Mouse (Mus musculus): ENCODE data around the gene Brd7.

The Brd7 gene

DNA sequence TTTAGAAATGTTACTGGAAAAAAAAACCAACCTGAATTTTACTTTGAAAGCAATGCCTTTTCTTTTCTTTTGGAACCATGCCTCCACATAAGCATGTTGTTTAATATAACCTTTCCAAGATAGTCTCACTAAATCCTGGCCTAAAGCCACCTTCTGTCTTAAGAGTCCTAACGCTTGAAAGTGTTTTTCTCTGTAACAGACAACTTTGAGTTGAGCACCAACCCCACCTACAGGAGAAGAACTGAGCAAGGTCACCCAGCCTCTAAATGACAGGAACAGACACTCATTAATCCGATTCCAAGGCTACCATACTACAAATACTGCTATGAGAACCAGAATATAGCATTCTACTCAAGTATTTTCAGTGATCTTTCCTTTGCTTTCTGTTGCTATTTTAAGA, 12.9 kb downstream of the Brd7 start:
- DNase-seq: no peak

DNA sequence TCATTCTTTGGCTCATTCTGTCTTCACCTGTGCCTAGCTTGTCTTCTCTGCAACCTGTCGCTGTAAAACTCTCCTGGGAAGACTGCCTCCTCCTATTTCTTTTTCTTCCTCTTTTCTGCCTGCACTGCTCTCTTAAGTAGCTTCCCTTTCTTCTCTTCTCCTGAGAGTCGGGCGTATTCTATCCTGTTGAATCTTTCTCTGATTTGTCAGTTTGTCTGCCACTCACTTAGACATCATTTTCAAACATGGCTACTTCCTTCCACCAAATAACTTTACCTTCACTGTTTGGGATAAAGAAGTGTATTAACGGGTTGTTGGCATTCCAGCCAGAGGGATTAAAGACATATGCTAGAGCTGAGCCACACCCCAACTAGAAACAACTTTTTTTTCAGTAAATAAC, 20.0 kb downstream of the Brd7 start:
- no peak for DNase-seq

DNA sequence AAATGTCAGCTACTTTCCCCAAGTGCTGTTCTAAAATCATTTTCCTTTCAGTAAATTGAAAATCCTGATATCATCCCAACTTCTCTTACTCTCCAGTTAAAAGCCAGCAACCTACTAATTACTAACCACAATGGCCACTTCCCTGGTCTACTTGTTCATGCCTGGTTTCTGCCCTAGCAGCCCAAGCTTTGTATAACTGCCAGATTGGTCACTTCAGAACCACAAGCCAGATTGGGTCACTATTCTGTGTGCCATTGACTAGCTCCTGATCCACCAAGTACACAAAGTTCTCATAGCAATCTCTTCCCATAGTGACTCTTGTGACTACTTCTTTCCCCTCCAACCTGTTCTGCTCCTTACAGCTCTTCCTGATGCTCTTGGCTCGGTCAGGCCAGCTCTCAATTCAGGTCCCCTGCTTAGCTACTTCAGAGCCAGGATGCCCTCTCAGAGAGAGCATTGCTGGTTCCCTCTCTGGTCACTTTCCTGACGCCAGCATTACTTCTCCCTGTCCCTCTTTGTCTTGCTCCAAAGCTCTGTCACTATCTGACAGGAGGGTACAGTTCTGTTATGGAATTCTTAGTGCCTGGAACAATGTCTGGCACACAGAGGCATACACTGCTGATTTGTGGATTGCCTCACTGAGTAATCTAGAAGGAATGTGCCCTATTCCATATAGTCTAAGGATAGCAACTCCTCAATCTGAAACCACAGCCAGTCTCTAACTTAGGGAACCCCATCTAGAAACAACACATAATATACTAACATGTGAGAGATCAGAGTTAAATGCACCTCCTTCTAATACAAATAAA, 21.9 kb downstream of the Brd7 start:
- no peak for DNase-seq

- DNase-seq: no peak
Measured at GRCm38 (mm10) chr8:88339221-88339620, 22.8 kb downstream of the Brd7 start.

- no peak for DNase-seq
Measured at GRCm38 (mm10) chr8:88334975-88335374, 27.0 kb downstream of the Brd7 start.

- no peak for DNase-seq
Measured at GRCm38 (mm10) chr8:88334384-88334783, 27.6 kb downstream of the Brd7 start.

DNA sequence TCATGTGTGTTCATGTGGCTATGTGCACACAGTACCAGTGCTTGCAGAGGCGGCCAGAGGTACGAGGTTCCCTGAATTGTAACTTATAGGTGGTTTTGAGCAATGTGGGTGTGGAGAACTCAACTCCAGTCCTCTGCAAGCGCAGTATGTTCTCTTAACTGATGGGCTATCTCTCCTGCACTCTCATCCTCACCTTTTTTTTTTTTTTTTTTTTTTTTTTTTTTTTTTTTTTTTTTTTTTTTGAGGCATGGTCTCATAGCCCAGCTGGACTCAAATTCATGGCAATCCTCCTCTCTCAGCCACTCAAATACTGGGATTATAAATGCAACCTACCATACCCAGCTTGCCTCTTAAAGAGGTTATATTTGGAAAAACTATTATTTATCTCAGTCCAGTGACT, 31.2 kb downstream of the Brd7 start:
- no peak for DNase-seq

- no peak for DNase-seq
Measured at GRCm38 (mm10) chr8:88328689-88329088, 33.3 kb downstream of the Brd7 start.

DNA sequence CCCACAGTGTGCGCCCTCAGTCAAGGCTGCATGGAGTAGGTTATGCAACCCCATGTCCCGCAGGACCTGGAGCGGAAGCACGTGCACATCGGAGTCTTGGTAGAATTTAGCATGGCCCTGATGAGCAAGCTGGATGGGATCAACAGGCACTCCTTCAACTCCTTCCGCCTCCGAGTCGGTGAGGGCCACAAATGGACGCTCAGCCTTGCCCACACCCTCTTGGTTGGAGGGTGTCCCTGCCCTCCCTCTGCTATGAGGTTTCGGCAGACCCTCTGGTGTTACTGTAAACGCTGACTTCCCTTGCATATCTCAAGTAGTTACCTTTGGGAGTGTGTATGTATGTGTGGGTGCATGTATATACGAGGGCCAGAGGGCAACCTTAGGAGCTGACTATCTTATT, 35.7 kb downstream of the Brd7 start:
- no peak for DNase-seq

- DNase-seq: no peak
Measured at GRCm38 (mm10) chr8:88325795-88326194, 36.2 kb downstream of the Brd7 start.

GRCm38 (mm10) chr8:88325251-88325650, 36.7 kb downstream of the Brd7 start:
- DNase-seq: no peak

- DNase-seq: no peak
Measured at GRCm38 (mm10) chr8:88324760-88325159, 37.2 kb downstream of the Brd7 start.

- DNase-seq: no peak
Measured at GRCm38 (mm10) chr8:88323523-88323922, 38.5 kb downstream of the Brd7 start.

- DNase-seq: no peak
Measured at GRCm38 (mm10) chr8:88321387-88321786, 40.6 kb downstream of the Brd7 start.

DNA sequence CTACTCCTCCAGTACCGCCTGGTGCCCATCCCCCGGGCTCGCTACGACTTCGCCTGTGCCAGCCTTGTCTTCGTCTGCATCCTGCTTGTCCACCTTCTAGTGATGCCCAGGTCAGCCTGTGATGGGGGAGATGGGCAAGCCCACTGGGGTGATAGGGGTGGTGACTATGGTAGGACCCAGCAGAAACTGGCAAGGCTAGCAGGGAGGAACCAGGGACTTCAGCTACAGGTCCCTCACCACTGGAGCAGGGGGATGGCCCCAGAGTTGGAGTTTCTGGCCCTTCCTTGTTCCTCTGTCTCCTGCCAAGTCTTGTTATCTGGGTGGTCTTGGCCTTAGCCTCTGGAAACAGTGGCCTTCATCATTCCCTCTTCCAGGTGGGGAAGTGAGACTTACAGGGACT, 41.9 kb downstream of the Brd7 start:
- DNase-seq: no peak

DNA sequence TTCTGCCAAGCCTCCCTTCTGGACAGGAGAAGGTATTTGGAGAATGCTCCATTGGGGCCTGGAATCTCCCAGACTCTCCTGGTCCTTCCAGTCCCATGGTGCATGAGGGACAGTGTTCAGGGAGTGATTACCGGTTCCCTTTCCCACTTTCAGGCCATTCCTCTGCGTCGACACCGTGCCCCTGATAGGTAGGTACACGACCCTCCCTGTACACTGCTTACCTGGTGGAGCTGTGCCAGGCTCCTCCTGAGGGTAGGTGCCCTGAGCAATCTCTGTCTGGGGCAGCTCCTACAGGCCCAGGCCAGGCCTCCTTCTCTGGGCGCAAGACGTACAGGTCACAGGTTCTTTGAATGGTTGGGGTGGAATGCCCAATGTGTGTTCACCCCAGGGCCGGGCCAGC, 43.8 kb downstream of the Brd7 start:
- no peak for DNase-seq

DNA sequence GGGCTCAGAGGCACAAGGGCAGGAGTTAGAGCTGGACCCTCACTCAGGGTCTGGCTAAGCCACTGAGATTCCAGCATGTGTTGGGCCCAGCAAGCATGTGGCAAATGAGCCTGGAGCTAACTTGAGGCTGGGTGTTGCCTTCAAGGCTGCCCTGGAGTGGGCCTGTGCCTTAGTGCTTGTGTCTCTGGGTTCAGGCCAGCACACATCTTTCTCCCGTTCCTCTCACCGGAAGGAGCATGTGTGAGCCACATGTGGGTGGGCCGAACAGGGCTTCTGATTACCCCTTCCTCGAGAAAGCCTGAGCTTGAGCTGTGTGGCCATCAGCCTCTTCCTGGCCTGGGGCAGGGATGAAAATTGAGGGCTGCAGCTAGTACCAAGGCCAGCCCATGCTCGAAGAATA, 44.7 kb downstream of the Brd7 start:
- DNase-seq: no peak

DNA sequence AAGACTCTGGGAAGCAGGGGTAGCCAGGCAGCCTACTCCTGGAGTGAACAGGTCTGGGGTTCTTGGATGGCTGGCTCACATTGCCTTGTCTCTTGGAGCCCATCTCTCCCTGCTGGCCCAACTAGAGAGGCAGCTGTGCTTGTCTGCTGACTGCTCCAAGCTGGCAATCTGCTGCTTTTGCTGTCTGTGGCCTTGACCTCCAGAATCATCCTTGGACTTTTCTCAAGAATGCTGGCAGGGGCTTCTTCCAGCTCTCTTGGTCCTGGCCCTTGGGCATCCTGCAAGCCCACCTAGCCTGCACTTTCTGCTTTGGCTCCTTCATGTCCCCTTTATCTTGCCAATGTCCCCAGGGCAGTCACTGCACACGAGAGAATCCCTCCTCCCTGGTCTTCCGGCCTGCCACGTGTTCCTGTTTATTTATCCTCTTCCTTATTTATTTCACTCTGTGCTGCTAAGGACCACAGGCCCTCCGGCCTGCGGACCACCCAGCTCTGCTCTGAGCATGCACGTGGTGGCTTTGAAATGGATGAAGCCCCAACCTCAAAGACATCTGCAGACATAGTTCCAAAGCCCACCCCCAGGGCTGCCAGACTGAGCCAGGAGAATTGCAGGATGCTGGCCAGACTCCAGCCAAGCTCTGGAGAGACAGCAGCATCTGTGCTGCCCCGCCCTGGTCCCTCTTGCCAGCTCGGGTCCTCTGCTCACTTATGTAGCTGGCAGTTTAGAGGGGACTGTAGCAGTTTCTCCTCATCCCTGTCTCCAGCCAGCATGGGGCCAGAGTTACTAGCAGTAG, 45.7 kb downstream of the Brd7 start:
- peak; percentile 78 for DNase-seq

GRCm38 (mm10) chr8:88315302-88315701, 46.7 kb downstream of the Brd7 start:
- DNase-seq: no peak

DNA sequence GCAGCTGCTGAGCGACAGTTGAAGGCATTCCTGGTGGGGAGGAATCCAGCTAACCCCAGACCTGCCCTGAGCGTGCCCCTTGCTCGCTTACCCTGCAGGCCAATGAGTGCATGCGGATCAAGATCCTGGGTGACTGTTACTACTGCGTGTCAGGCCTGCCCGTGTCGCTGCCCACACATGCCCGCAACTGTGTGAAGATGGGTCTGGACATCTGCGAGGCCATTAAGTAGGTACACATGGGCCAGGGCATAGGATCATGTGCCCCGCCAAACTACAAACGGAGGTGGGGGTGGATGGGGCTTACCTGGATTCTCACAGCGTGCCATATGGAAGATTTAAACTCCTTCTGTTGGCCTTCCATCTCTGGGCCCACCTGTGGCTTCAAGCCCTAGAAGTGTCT, 48.0 kb downstream of the Brd7 start:
- DNase-seq: no peak

- DNase-seq: peak; percentile 54
Measured at GRCm38 (mm10) chr8:88312966-88313365, 49.0 kb downstream of the Brd7 start.

GRCm38 (mm10) chr8:88310286-88310685, 51.7 kb downstream of the Brd7 start:
- no peak for DNase-seq

- no peak for DNase-seq
Measured at GRCm38 (mm10) chr8:88309881-88310280, 52.1 kb downstream of the Brd7 start.

DNA sequence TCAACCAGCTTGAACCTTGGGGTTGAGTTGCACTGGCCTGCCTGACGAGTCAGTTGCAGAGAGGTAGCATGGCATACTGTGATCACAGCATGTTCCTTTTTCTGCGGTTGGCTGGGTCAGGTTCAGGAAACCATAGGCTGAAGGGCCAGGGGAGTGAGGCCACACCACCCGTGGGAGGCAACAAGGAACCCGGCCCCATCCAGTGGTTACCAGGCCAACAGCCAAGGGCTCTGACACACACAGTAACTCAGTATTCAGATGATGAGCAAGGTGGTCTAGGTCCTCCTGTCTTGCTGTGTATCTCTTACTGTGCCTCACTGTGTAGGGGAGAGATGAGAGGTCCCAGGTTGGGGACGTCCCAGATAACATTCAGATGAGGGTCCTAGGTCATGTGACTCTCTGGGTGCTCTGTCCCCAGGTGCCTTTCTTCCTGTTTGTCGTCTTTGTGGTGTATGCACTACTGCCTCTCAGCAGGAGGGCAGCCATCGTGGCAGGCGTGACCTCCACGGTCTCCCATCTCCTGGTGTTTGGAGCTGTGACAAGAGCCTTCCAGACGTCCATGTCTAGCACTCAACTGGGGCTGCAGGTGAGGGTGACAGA, 52.6 kb downstream of the Brd7 start:
- no peak for DNase-seq
